Mouse (Mus musculus) retina, adult 2 months (tissue): ENCODE data around the gene 2700081O15Rik.
"Not testable (repeated sequence)": the region's sequence is repeated elsewhere in the genome, so short reads cannot be mapped to it uniquely, and the experiment has no call there.

Source experiments
- DNase-seq: peaks from one replicate; pipeline ENCODE4 v3.0.0-alpha.2; 2012; ENCODE audit warnings: low read depth, low spot score

The 2700081O15Rik gene

DNA sequence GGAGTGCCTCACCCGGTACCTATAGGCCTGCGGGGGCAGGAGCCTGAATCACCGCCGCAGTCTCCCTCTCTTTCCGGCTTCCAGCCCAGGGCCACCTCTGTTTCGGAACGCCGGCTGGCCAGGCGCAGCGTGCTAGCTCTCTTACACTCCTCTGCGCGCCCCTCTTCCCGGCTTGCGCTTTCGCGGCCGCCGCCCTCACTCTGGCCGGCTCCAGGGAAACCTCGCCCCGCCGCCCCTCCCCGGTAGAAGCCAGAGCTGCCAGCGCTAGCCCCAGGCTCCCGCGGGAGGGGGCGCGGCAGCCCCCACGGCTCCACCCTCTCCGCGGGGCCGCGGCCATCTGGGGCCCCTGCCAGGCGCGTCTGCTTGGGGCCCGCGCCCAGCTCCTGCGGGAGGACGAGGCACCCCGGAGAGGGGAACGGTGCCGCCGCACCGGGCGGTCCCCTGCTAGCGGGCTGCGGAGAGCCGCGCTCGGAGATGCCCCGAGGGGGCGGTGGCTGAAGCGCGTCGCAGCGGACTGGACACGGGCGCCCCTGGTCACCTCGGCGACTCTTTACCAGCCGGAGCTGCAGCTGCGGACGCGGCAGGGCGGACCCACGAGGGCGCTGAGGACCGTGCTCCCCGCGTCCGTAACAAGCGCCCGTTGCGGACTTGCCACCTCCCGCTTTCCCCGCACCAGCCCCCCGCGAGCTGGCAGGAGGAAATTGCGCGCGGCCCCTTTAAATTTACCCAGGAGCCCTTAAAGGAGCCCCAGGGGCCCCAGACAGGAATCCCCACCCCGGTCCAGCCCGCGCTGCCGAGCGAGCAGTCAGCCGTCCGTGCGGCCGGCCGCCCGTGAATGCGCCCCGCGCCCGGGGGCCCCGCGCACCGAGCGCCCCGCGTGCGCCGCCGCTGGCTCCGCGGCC lies at the start of gene 2700081O15Rik:
Gene 2700081O15Rik, plus strand, starts transcription at position 792 of the 902 bp plus-strand sequence.
- DNase-seq: no peak

DNA sequence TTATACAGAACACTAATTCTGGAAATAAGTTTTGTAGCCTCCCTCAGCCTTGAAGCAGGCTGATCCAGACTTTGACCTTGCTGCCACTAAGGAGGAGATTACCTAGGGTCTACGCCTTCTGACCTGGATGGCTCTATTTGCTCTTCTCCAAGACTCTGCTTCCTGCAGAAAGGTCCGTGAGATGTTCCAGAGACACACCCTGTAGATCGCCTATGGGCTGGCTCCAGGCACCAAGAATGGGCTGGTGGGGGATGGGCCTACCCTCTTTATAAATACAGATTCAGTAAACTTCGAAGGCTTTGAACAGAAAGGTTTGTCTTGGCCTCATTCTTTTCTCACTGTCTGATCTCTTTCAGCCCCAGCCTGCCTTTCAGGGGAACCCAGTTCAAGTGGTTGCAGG lies 48.0 kb upstream of the 2700081O15Rik start:
- DNase-seq: not testable (repeated sequence)

DNA sequence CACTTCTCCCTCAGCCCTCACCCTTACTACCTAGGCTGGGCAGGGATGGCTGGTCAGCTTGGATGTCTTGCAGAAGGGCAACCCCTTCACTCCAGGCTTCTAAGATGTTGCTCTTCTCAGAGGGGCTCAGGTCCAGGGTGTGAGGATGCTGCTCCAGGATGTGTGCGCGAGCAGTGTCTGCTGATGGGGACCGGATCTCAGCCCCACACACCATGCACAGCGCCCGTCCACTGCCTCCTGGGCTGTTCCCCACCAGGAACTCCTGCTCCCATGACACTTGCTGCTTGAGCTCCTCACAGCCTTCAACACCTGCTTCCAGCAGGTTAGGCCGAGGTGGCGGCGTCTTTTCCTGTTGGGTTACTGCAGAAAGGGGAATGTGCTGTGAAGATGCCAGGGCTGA lies 42.9 kb upstream of the 2700081O15Rik start:
- no peak for DNase-seq

DNA sequence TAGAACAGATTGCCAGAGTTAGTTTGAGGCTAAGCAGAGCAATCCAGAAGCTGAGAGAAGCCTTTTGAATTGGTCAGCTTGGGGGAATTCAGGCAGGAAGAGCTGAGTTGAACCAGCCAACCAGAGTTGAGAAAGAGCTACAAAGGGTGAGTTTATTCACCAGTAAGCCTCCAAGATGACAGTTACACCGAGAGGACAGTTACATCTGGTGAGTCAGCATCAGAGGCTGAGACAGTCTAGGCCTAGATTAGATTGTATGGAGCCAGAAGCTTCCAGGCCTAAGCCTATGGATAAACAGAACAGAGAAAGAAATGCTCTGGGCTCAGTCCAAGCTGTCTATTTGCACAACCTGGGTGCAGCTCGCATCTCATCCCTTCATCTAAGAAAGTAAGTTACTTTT lies 39.8 kb upstream of the 2700081O15Rik start:
- DNase-seq: no peak

DNA sequence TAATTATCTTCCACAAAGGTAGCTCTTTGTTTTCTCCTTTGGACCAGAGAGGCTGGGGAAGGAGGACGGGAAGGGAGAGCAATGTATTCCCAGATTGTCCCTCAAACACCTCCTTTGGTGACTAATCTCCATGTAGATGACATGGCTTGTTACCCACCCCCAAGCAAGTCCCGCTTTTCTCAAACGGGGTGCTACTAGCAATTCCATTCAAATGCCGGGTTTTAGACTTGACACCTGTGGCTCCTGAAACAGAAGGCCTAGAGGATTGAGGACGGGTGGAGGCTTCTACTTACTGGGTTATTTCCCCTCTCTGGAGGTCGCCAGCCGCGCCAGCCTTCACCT lies 35.5 kb upstream of the 2700081O15Rik start:
- DNase-seq: no peak

DNA sequence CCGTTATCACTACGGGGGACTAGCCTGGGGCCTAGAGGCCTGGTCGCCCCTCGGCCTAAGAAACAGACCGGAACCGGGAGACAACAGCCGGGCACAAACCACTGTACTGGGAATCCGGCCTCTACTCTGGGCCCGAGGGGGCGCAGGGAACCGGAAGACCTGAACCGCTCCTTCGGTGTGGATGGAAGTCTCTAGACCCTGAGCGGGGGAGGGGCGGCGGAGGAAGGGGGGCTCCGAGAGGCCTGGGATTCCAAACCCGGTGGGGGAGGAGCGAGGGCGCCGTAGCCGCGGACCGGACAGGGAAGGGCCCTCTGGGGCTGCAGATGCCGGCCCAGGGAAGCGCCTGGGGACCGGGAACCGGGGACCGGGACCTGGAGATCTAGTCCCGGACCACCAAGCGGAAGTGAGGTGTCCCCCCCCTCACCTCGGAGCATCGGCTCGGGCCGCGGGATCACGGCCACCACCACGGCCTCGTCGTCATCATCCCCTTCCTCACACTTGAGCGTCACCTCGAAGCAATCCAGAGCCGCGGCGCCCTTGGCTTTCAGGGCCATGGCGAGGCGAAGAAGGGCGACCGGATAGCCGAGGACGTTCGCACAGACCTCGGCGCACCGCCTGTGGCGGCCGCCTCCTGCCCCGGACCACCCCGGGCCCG lies 35.0 kb upstream of the 2700081O15Rik start:
- no peak for DNase-seq

DNA sequence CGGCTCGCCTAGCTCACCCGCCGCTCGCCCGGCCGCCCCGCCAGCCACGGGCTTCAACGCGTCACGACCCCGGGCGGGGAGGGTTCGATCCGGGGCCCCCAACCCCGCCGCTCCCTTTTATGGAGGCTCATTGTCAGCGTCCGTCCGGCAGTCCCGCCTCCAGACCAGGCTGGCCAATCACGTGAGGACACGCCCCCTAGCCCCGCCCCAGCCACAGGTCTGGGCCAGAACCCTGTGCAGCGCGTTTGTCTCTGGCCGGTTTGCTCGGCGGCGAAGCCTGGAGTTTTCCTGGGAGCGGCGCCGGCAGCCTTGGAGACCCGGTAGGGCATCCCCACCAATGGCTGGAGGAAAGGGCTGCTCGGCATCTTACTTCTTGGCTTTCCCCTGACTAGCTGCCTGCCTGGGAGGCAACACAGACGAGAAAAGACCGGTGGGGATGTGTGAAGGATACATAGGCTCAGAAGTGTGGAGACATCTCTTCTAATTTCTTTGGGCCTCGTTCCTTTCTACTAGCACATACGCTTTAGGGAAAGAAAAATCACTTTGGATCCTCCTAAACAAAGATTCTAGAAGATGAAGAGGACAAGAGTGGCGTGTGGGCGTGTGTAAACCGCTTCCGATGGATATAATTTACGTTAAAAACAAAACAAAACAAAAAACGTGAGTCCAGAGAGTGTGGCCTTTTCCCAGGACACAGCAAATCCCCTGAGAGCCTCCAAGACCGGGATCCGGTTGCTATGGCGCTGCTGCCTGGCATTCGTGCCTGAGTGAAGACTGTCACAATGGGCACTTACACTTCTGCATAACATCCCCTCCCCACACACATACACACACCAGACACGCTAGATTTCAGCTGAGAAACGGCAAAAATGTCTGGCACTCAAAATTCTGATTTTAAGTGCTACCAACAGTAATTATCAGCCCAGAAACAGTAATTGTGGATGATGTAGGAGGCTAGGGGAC lies 34.2 kb upstream of the 2700081O15Rik start, which contains the start of gene Spindoc:
Gene Spindoc, minus strand, starts transcription at position 92 of the 963 bp plus-strand sequence.
- peak; percentile 76 for DNase-seq

DNA sequence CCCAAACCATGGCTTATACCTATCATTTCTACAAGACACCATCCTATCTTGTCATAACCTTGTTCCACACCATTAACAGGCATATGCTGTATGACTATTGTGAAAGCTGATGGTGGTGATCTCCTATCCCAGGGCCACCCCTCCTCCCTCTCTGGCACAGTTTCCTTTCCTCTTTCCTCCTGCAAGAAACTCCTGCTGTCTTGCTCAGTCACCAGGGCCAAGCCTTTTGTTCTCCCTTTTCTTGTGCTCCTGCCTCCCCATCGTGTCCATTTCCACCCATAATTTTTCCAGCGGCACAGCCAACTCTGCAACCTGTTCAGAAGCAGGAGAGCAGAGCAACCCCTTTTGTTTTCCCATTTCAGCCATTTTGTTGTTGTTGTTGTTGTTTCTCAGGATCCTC lies 31.4 kb upstream of the 2700081O15Rik start:
- no peak for DNase-seq

DNA sequence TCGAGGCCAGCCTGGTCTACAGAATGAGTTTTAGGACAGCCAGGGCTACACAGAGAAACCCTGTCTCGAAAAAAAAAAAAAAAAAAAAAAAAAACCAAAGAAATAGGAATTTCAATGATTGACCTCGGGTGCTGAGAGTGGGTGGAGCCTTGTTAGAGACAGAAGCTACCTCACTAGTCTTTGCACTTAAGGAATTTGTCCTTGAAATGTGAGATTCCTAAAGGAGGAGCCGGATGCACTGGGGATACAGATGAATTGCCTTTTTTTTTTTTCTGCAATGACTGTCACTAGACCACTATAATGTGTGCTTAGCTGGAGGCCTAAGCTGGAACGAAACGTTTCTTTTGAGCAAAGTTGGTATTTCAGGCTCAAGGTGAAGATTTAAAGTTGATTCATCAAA lies 28.9 kb upstream of the 2700081O15Rik start:
- DNase-seq: no peak

DNA sequence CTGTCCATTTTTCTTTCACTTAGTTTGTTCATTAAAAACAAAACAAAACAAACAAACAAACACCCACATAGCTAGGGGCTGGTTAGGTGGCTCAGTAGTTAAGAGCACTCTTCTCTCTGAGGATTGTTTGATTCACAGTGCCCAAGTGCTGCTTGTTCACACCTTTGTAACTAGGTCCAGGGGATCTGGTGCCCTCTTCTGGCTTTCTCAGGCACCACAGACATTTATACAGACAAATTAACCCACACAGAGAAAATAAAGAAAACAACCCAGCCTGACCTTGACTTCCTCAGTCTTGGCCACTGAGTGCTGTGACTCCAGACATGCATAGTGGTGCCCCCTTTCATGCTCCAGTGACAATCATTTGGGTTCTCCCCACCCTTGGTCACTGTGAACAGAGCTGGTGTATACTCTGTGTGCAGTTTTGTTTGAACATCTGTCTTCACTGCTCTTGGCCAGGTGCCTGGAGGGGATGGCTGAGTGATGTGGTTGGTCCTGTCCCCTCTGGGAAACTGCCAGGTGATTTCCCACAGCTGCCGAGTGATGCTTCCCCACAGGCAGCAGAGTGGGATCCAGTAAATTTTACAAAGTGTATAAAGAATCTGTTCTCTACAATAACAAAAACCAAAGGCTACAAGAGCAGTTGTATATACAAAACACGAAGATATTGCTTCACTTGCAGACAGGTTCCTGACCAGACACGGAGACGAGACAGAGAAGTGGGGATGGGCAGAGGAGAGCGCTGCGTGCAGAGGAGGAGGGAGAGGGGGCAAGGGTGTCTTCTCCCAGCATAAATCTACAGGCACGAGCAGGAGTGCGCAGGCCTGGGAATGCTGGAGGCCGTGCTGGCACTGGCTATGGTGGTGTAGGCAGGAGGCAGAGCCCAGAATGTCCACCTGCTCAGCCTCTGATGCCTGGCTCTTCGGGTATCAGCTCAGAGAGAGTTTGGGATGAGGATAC lies 20.3 kb upstream of the 2700081O15Rik start:
- DNase-seq: not testable (repeated sequence)

DNA sequence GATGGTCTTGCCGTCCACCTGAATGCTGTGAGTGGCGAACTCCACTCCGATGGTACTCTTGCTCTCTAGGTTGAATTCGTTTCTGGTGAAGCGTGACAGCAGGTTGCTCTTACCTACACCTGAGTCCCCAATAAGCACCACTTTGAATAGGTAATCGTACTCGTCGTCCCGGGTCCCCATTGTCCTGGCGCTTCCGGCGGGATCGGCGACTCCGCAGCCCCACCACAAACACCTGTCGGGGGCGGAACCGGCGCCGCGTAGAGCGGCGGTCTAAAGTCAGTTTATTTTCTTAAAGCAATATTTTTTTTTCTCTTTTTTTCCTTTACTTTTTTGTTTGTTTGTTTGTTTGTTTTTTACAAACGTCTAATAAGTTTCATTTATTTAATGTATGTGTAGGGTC lies 18.5 kb upstream of the 2700081O15Rik start:
- DNase-seq: not testable (repeated sequence)

DNA sequence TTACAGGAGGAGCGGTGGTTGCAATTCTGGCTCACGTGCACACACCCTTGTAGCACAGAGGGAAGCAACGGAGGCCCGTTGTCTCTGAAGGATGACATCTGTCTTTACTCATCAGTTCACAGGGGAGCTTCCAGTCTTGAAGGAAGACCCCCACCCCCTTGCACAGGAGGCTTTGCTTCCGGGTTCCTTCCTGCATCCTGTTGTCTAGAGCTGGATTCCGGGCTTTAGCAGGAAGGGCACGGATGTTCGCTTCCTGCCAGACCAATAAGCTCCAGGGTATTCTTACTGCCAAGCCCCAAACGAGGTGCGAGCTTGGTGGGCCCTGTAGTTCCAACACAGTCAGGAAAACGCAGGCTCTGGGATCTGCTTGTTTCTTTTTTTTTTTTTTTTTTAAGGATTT lies 16.8 kb upstream of the 2700081O15Rik start:
- DNase-seq: no peak

DNA sequence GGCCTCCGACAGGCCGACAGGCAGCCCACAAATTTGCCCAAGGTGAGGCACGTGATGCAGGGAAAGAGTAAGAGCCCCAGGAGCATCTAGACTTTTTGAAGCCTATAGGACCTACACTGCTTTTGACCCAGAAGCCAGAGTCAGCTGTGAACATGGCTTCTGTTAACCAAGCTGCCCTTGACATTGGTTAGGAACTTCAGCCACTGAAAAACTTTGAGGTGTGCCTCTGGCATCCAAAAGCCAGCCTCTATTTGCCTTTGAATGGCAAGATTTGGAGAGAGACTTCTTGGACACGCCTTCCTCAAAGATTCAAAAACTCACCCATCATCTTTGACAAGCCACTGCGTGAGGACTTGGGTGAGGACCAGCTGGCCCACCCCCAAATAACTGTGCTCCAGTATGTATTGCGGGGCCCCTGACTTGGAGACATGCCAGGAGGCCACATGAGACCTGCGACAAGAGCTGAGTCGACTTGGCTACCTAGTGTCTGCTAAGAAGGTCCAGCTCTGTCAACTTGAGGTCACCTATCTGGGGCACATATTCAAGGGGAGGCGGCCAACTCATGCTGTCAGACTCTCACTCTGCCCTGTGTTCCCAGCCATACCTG lies 12.7 kb upstream of the 2700081O15Rik start:
- no peak for DNase-seq

DNA sequence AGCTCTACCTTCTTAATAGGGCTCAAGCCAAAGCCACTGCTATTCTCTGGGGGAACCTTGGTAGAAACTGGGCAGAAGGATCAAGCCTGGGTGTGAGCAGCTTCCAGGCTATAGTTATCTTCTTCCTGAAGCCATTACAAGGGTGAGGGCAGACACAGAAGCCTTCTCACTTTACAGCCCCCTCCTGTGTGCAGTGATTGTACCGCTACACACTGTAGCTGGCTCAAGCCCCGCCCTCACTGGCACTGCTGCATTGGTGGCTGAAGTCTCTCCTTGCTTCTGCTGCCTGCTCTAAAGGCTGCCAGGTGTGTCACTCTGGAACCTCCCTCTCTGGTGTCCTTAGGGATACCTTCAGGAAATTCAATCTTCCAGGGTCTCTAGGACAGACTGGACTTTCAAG lies 5.1 kb upstream of the 2700081O15Rik start:
- DNase-seq: no peak

DNA sequence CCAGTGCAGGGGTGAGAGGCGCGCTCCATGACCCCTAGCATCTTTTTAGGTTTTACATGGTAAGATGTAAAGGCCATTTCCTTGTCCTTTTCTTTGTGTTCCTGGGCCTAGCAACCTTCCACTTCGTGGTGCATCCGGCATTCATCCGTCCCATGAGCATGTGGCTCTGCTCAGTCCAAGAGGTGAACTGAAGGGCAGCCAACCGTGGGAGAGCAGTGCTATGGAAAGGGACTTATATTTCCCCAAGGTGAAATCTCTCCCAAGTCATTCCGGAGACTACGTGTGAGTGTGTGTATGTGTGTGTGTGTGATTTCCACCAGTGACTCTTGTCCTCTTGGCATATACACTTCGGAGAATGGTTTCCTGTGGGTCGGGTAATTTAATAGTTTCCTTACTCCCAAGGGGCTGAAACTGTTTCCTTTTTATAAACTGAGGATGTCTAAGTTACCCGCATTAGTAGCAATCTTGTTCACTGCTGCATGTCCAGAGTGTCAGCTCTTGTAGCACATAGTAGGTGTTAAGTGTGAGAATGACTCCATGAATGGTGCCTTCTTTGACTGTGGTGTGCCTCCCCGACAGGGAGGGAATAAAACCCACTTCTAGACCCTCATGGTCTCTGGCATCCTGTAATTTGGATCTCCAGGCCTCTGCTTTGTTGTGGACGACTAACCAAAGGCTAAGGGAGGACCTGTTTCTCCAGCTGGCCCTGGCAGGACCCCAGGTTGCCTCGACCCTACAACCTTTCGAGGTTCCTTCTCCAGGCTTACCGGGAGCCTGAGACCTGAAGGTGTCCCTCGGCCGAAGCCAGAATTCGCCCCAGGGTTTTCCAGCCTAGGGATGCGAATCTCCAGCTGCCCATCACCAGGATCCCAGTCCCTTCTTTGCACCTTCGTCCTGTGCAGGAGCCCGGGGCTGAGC lies 1.2 kb upstream of the 2700081O15Rik start:
- no peak for DNase-seq

DNA sequence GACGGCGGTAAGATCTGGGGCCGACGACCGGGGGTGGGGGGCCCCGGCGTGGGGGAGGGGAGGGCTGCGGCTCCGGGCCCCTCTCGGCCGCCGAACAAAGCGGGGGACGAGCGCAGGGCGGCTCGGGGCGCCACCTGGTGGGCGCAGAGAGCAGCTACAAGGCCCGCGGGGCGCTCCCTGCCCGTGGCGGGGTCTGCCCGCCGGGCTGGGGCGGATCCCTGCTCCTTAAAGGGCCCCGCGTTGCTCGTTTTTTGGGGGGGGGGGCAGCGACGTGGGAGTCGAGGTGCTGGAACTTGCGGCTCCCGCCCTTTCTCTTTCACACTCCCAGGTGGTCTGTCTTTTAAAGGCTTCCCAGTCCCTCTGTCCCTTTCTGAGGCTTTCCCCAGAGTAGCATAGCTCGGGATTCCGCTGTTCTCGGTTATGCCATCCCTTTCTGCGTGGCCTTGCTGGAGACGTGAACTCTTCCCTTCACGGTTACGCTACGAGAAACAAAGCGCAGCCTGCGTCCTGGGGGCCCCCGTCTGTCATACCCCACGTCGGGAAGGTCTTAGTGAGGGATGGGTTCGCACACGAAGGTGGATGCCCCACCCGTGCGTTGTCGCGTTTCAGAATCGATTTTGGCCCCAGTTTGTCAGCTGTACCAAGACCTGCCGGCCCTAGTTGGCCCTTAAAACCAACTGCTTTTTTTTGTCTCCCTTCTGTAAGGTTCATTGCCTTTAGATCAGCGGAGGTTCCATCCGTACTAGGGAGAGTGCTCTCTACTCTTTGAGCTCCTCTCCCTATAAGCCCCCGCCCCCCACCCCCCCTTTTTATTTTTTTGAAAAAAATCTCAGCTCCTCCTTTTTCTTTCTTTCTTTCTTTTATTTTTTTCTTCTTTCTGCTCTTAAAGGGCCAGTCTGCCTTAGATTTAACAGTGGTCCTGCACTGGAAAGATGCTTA lies 755 bp downstream of the 2700081O15Rik start:
- no peak for DNase-seq

DNA sequence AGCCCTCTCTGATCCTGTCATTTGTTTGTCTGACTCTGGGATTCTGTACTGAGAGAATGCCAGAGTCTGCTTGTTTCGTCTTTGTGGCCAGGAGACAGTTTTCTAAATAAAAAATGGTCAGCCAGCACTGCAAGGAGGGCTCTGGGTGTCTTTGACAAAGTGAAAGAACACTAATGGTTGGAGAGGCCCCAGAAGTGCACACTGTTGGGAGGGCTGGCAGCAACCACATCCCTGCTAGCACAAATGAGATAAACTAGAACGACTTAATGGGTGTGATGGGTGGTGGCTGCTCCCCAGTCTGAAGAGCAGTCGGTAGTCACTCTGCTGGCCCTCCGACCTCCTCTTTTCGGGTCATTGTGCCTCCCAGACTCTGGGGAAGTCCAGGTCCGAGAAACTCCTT lies 1.7 kb downstream of the 2700081O15Rik start:
- DNase-seq: no peak

DNA sequence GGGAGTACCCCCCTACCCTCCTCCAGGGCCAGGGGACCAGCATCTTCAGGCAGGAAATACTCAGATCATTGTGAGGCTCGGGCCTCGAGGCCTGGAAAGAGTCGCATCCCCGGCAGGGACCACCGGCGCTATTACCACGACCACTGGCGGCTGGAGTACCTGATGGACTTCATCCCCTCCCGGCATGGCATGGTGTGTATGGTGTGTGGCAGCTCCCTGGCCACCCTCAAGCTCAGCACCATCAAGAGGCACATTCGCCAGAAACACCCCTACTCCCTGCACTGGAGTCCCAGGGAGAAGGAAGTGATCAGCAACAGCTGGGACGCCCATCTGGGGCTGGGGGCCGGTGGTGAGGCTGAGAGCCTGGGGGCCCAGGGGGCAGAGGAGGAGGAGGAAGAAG lies 2.7 kb downstream of the 2700081O15Rik start:
- no peak for DNase-seq
